Mouse (Mus musculus) R1 (cell line): ENCODE measurements around the gene Ehbp1l1.

Experiments used
- DNase-seq: peaks from one replicate; pipeline ENCODE4 v3.0.0-alpha.2; 2018; ENCODE audit warnings: low read depth, low spot score

Ehbp1l1 gene

GRCm38 (mm10) chr19:5725767-5726515 is at the start of gene Ehbp1l1:
Gene Ehbp1l1 (minus strand): TSS chr19:5726317.
- DNase-seq, result peak; percentile 54

- peak; percentile 67 for DNase-seq
Observed at GRCm38 (mm10) chr19:5770925-5771860, 45.1 kb upstream of the Ehbp1l1 start, which contains the start of gene Scyl1. Gene Scyl1 (minus strand): TSS chr19:5771419.

- DNase-seq, result no peak
Observed at GRCm38 (mm10) chr19:5770311-5770710, 44.2 kb upstream of the Ehbp1l1 start.

- no peak for DNase-seq
Observed at GRCm38 (mm10) chr19:5767271-5767670, 41.2 kb upstream of the Ehbp1l1 start.

- no peak for DNase-seq
Observed at GRCm38 (mm10) chr19:5763163-5763562, 37.0 kb upstream of the Ehbp1l1 start.

GRCm38 (mm10) chr19:5758878-5759403 is 32.8 kb upstream of the Ehbp1l1 start:
- DNase-seq, result no peak

GRCm38 (mm10) chr19:5756991-5757636 is 31.0 kb upstream of the Ehbp1l1 start:
- no peak for DNase-seq

- peak; percentile 50 for DNase-seq
Observed at GRCm38 (mm10) chr19:5756321-5756985, 30.3 kb upstream of the Ehbp1l1 start.

- peak; percentile 43 for DNase-seq
Observed at GRCm38 (mm10) chr19:5751742-5752141, 25.6 kb upstream of the Ehbp1l1 start.

GRCm38 (mm10) chr19:5750951-5751350 is 24.8 kb upstream of the Ehbp1l1 start:
- peak; percentile 28 for DNase-seq

- no peak for DNase-seq
Observed at GRCm38 (mm10) chr19:5749476-5749875, 23.4 kb upstream of the Ehbp1l1 start.

GRCm38 (mm10) chr19:5746907-5747363 is 20.8 kb upstream of the Ehbp1l1 start:
- DNase-seq, result peak; percentile 48

GRCm38 (mm10) chr19:5745756-5746710 is 19.9 kb upstream of the Ehbp1l1 start:
- DNase-seq, result peak; percentile 71

GRCm38 (mm10) chr19:5743576-5743975 is 17.5 kb upstream of the Ehbp1l1 start:
- no peak for DNase-seq

- DNase-seq, result peak; percentile 11
Observed at GRCm38 (mm10) chr19:5742241-5742641, 16.1 kb upstream of the Ehbp1l1 start.

- DNase-seq, result peak; percentile 32
Observed at GRCm38 (mm10) chr19:5741641-5742240, 15.6 kb upstream of the Ehbp1l1 start.

- DNase-seq, result no peak
Observed at GRCm38 (mm10) chr19:5740320-5741317, 14.5 kb upstream of the Ehbp1l1 start, which contains the start of gene Ltbp3. Gene Ltbp3 (plus strand): TSS chr19:5740904.

GRCm38 (mm10) chr19:5739446-5739845 is 13.3 kb upstream of the Ehbp1l1 start:
- DNase-seq, result no peak
